Mouse (Mus musculus): ENCODE measurements around the gene Tnrc6b.
A peak's percentile ranks its signal among the peaks of the same experiment; 100 is the strongest.

The Tnrc6b gene

DNA sequence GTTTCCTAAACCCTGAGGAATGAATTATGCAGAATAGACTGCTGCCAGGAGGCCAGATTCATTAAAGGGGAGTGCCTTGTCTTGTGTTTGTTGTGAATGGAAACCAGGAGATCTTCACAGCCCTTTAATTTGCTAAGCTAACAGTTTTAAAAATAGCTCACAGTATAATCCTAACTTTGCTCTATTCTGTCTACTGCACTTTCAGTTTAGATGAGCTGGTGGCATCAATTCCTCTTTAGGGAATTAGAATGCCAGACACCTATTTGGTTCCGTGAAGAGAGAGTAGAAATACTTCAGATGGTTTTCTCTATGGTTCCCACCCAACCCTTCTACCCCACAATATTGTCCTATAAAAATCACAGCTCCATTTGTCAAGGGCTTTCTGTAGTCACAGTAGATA lies 74.6 kb downstream of the Tnrc6b start:
- no peak for DNase-seq (ENCODE audit: extremely low spot score)

DNA sequence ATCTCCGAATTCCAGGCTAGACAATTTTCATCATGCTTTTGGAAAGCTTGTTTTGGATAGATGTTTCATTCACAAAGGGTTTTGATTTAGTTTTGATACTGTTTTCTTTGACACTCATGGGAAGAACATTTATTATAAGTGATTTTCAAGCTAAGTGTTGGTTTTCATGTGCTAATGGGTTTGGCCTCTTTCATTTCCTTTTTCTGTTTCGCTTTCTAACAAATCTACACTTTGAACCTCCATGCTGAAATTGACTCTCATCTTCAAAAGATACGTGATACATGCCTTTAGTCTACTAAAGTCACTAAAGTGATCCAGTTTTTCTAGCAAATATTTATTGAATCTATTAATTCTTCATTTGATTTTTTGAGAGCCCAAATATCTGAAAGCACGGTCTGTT lies 76.6 kb downstream of the Tnrc6b start:
- no peak for DNase-seq (ENCODE audit: extremely low spot score)

DNA sequence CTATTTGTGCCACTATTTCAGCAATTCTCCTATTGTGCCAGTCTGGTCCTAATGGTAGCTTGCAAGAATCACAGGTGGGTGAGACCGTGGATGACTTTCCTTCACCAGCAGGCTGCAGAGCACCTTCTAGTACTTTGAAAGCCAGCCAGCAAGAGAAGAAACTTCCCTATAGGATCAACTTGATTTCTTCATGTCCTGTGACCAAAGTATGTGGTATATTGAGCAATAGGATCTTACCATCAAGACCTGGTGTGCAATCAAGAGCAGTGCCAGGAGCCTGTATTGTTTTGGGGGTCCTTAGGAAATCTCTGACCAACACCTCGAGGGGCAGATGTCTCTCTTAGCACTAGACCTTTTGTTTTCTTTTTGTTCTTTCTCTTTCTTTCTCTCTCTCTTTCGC lies 81.4 kb downstream of the Tnrc6b start:
- no peak for DNase-seq (ENCODE audit: extremely low spot score)

DNA sequence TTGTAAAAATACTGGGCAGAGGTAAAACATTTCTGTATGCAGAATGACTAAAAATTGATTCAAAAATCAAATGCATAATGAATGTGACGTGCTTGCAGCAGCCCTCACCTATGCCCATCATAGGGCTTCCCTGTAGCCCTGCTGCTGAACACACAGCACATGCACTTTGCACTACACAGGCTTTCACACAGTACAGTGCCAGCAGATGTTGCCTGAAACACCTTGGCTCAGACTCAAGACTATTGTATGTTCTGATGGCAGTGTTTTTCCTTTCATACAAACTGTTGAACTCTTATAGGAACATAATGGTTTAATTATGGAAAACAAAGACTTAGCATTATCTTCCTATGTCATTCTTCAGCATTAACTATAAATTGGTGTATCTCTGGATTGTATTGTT lies 84.0 kb downstream of the Tnrc6b start:
- DNase-seq (ENCODE audit: extremely low spot score): no peak

DNA sequence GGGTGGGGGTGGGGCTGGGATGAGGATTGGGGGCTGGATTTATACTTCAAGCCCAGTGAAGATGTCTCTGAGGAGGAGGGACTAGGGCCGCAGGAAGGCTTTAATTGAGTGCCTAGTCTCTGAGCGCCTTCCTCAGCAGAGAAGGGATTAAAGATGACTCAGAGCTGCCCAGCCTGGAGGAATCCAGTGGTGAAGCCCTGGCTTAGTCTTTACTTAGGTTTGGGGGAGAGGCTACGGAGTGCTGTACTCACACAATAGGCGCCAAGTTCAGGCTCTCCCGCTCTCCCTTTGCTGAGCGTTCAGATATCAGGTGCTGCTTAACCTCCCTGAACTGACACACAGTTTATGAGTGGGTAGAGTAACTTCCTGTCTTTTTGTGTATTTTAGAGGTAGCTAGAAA lies 86.6 kb downstream of the Tnrc6b start:
- peak; percentile 54 for DNase-seq (ENCODE audit: extremely low spot score)

DNA sequence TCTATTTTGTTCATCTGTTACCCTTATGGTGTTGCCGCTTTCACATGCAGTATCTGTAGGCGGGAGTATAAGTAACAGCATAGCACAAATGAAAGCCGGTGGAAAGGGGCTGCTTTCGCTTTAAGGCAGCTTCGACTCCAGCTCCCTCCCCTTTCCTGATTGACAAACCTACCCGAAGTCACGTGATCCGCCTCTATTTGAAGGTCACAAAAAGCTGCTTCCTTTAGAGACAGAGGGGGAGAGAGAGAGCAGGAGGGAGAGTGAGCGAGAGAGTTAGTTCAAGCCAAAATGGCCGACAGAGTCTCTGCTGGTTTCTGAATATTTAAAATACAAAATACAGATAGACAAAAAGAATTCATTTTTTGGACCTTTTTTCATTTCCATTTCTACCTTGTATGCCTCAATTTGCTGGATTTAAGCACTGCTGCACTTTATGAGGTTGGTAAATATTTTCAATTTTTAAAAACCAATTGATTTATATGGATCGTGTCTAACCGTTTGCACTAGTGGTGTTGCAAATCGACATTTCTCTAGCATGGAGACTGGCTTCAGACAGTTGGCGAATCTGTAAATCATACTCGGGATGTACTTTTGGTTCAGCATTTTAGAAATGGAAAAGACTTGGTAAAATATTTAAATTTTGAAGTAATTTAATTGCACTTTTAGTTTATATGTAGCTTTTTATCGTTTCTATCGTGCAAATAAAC lies 87.4 kb downstream of the Tnrc6b start:
- peak; percentile 89 for DNase-seq (ENCODE audit: extremely low spot score)

DNA sequence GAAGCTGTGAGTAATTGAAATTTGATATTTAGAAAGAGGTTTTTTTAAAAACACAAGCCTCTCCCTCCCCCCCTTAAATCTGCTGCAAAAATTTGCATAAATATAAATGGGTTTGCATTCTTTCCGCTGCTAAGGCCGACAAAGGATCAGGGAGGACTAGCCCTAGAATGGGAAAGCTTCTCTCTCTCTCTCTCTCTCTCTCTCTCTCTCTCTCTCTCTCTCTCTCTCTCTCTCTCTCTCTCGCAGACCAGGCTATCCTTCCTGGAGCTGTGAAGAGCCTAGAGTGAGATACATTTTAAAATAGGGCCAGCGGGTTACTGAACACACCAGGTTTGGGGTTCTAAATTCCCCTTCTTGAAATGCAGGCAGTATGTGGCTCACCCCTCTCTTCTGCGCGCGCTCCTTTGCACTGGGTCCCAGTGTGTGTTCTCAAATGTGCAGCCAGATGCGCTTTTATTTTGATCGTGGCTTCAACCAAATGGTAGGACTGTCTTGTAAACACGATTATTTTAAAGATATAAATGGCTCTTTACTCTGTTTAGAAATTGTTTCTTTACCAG lies 88.0 kb downstream of the Tnrc6b start:
- peak; percentile 66 for DNase-seq (ENCODE audit: extremely low spot score)

DNA sequence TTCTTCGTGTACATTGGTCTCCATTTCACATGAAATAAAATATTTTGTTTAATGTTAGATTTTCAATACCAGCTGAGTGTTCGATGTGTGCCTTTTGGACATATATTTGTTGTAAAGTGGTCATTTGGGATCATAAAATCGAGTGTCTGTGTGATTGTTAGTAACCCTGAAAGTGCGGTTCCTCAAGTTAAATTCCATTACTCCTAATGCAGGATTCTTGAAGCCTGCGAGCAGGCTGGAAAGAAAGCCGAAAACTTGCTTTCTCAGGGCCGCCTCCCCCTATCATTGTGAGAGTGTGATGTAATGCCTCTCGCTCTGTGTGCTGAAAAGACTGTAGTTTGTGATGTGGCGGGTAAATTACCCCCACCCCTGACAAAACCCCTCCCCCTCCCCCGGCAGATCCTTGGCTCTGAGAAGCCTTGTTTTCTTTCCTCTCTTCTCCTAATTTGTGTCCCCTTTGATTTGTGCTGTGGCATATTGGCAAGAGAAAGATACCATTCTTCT lies 88.6 kb downstream of the Tnrc6b start:
- DNase-seq (ENCODE audit: extremely low spot score): peak; percentile 73

DNA sequence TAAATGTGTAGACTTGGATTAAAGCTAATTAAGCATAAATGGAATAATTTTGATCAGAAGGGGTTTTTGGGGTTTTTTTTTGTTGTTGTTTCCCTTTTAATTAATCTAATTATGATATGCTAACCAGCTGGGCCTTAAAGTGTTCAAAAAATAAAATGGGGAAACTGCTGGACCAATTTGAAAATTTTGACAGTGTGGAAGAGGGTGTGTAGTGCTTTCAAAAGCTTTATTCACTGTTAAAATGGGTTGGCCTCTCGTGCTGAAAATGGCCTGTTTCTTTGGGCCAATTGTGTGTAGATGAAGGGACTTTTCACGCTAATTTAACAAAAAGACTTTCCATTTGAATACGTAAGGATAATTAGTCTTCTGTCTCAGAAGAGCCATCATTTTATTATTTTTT lies 89.1 kb downstream of the Tnrc6b start:
- no peak for DNase-seq (ENCODE audit: extremely low spot score)

DNA sequence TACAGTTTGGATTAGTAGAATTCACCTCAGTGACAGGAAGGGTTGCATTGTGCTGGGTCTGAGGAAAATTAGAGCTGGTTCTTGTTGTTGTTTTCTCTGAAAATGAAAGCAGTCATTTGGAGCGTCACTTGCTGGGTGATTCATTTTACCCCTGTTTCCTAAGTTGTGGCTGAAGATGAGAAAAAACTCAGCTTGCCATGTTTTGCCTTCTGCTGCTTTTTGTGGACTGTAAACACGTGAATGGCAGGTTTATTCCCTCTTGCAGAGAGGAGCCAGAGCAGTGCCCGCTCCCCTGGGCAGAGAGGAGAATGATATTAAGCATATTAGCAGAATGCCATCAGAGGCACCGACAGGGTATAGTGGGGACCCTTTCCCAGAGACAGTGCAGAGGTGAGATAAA lies 89.7 kb downstream of the Tnrc6b start:
- DNase-seq (ENCODE audit: extremely low spot score): no peak

DNA sequence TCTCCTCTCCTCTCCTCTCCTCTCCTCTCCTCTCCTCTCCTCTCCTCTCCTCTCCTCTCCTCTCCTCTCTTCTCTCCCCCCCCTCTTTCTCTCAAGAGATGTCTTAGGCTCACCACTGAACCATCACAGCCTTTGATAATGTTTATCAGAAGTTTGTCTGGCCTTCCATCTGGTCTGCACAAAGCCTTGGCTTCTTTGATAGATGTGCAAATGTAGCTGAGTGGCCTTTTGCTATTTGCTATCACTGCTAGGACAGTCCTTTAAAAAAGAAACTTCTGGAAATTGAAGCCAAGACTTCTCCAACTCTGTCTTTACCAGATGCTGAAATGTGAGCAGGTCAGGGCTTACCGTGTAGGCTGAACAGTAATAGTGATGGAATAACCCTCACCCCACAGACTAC lies 90.5 kb downstream of the Tnrc6b start:
- no peak for DNase-seq (ENCODE audit: extremely low spot score)

DNA sequence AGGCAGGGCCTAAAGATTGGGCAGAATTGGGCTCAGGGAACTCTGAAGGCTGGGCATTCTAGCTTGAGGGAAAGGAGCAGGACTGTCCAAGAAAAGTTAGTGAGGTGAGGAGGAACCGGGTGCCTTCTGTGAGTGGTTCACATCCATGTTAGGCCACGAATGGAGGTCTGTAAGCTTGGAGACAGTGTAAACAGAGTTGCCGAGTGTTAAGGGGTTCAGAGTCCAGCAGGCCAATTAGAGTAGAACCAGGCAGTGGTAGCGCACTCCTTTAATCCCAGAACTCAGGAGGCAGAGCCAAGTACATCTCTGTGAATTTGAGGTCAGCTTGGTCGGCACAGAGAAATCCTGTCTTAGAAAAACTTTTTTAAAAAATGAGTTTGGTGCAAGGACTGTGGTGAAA lies 96.0 kb downstream of the Tnrc6b start:
- no peak for DNase-seq (ENCODE audit: extremely low spot score)

DNA sequence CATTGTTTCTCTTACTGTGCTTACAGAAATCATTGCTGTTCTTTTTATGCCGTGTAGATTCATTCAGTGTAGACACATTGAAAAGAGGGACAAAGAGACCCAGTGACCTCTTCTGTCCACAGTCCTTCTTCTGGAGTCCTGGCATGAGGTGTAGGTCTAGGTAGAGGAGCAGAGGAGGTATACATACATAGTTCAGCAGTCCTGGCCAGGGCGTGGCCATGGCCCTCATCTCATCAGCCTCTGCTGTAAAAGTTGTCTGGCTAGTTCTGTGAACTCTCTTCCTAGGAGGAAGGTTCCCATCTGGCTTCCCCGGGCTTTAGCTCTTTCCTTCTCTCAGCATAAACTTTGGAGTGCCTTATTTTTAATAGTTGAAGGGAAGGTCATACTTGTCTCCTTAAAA lies 99.1 kb downstream of the Tnrc6b start:
- no peak for DNase-seq (ENCODE audit: extremely low spot score)

DNA sequence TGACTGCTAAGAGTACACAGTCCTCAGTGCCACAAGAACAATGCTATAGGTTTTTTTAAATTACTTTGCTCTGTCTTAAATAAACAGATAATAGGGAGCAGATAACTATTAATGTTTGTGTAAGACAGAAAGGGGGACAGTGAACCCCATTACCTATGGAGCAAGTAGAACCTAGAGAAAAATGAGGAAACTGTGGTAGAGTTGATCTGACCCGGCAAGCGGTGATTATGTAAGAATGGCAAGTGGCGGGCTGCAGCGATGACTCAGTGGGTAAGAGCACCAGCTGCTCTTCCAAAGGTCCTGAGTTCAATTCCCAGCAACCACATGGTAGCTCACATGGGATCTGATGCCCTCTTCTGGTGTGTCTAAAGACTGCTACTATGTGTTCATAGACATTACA lies 101.7 kb downstream of the Tnrc6b start:
- DNase-seq (ENCODE audit: extremely low spot score): no peak

DNA sequence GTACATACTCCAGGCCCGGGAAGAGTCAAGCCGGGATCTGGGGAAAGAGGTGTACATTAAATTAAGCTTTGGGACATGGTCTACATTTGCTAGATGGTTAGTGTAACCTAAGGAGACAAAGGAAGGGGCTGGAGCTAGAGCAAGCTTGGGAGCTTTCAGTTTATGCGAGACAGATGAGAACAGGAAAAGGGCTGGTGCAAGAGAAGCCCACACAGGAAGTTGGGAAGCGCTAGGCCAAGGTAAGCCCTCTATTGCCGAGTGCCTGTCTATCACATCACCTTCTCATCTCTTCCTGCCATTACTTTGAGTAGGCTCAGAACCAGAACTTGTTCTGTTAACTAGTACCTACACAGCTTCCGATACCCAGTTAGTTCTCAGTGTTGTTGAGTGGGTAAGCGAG lies 103.7 kb downstream of the Tnrc6b start:
- DNase-seq (ENCODE audit: extremely low spot score): no peak

DNA sequence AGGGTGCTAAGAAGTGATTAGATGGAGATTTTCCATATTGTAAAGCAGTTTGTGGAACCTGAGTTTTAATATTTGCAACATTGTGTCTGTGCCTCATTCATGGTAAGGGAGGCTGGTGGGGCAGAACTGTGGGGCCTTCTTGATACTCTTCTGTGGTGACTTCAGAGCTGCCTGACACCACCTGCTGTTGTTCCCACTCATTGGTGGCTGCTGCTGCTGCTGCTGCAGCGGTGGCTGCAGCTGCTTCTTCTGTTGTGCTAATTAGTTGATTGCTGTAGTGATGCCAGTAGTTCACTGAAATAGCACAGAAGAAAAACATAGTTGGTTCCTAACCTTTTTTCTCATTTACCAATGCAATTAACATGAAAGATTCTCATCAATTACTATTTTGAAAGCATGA lies 111.2 kb downstream of the Tnrc6b start:
- DNase-seq (ENCODE audit: extremely low spot score): no peak

DNA sequence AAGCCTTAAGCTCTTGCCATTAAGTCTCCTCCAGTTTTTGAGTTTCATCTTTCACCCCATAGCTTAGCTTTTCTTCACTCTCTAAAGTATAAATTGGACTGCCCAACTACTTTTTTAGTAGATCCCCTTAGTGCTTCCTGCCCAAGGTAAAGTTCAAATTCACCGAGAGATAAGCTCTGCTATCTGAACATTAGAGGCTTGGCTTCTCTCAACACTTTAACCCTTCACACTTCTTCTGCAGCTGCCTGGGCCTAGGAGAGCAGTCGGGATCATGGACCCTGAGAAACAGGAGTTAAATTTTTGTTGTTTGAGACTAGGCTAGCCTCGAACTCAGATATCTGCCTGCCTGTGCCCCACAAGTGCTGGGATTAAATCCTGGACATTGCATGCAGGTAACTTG lies 120.1 kb downstream of the Tnrc6b start:
- DNase-seq (ENCODE audit: extremely low spot score): no peak

DNA sequence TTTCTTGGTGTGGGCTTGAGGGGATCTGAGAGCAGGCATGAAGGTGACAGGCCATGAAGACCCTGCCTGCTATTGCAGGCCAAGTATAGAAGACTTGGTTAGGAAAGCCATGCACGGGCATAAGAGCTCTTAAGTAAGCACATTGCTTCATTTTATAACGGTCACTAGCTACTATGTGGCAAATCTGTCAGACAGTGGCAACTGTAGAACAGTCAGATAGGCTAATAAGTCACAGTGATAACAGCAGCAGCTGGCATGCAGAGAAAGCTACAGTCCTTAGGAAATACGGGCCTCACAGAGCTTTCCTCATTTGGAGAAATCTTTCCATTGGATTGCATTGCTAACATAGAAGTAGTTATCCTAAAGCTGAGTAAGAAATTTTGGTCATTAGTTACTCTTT lies 121.7 kb downstream of the Tnrc6b start:
- DNase-seq (ENCODE audit: extremely low spot score): no peak

DNA sequence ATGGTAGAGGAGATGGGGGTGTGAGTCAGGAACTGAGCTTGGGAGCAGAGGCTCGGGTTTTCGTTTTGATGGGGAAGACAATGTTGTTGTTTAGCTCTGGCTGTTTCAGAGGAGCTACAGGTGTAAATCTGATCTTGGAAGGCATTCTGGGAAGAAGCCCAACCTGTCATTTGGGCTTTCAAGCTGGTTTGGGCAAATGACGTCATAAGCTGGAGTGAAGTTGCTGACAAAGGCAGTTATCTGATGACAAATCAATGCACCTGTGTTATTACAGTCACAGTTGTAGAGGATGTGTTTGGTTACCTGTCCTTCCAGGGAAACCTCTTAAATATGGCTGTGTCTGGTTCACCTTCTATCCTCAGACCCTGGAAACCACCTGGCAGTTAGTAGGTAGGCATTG lies 125.1 kb downstream of the Tnrc6b start:
- no peak for DNase-seq (ENCODE audit: extremely low spot score)

DNA sequence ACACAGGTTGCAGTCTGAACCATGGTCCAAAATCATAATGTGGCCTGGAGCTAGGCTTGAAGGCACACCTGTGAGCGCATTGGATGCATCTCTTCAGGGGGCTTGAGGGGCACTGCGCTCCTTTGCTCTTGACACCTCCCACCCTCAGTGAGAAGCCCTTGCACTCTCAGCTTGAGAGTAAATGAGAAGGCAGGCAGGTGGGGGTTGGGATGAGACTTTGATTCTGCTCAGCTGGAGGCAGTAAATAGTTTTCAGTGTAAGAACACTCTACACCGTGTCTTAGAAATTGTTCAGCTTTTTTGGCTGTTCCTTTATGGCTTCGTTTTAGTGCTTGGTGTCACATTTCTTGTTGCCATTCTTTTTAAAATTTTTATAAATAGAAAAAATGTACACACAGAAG lies 127.7 kb downstream of the Tnrc6b start:
- no peak for DNase-seq (ENCODE audit: extremely low spot score)

DNA sequence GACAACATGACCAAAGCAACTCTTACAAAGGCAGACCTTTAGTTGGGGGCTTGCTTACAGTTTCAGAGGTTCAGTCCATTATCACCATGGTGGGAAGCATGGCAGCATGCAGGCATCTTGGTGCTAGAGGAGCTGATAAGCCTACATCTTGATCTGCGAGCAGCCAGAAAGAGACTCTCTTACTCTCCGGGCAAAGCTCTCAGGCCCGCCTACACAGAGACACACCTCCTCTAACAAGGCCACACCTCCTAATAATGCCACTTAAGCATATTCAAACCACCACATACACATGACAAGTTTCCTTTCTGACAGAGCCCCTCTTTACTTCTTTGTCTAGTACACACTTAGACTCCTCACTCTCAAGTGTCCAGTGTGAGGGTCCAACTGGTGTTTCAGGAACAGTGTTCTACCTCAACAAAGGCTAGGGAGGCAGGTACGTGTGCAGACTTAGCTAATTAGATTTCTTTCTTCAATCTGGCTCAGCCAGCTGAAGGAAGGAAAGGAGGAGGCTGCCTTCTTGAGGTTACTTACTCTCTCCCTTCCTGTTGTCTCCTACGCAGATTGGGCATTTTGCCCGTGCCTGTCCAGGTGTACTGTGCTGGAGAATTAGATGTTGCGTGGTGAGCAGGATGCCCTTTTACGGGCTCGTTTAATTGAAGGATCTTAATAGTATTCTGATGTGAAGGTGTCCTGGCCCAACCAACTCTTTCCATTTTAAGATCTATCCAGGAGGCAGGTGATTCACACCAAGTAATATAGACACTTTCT lies 128.7 kb downstream of the Tnrc6b start:
- DNase-seq (ENCODE audit: extremely low spot score): no peak

DNA sequence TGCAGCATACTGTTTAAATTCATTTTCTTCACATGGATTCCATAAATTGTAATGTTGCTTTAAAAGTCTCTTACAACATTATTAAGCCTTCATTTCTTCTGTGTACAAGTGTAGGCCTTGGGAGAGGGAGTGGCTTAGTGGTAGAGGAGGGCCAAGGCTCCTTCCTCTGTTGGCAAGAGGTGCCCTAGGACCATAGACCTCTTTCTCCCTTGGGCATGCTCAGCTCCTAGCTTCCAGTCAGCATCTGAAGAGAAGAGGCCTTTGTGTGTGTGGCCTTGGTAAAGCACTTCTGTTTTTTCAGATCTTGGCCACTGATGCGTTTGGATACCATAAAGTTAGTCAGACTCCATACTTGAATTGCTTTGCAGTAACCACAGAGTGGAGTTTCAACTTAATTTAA lies 133.1 kb downstream of the Tnrc6b start:
- DNase-seq (ENCODE audit: extremely low spot score): no peak

DNA sequence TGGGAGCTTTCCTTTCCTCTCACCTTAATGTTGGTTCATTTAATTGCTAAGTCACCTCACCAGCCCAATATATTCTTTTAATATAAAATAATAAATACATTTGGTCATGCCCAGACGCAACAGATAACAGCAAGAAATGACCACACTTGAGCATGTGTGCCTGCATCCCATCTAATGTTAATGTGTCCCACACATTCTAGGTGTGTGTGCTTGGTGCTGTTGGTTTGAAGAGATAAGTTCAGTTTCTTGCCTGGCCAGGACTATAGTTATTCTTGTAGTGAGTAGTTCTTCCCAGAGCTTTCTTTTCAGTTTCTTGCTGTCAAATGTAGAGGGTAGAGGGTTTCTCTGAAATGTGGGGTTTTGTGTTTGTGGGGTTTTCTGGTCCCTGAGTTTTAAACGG lies 133.8 kb downstream of the Tnrc6b start:
- DNase-seq (ENCODE audit: extremely low spot score): no peak
